Mouse (Mus musculus) myocyte (in vitro differentiated cells): ENCODE measurements at regions not wholly inside any gene's neighbourhood (a gene's known extent, or its start where the extent isn't known, plus 50 kb on each side); places are given as distances from the start of the nearest gene placed in this dataset.
A peak's percentile ranks its signal among the peaks of the same experiment; 100 is the strongest.

Source experiments
- H3K27me3 ChIP-seq: one replicate; pipeline ENCODE4 v1.6.1; 2011; ENCODE audit not compliant: control insufficient read depth, insufficient read depth, insufficient read length
- H3K36me3 ChIP-seq: one replicate; pipeline ENCODE4 v1.6.1; 2011; ENCODE audit not compliant: control insufficient read depth, insufficient read depth
- H3K4me2 ChIP-seq: one replicate; pipeline ENCODE4 v1.6.1; 2011; ENCODE audit warnings: low read depth, control low read depth
- H3K4me3 ChIP-seq: one replicate; pipeline ENCODE4 v1.5.1; 2011; ENCODE audit warnings: mild to moderate bottlenecking, control low read depth, moderate library complexity
- H3K79me2 ChIP-seq: one replicate; pipeline ENCODE4 v1.6.1; 2011; ENCODE audit not compliant: control insufficient read depth, insufficient read depth
- H3ac ChIP-seq: one replicate; pipeline ENCODE4 v1.6.1; 2011; ENCODE audit not compliant: control insufficient read depth, insufficient read length
- CEBPB ChIP-seq: IDR thresholded peaks from 2 replicates; pipeline ENCODE4 v1.6.1; 2011; ENCODE audit warnings: mild to moderate bottlenecking, moderate library complexity; ENCODE audit not compliant: poor library complexity, insufficient read depth, severe bottlenecking
- E2F4 ChIP-seq: IDR thresholded peaks from one replicate; pipeline ENCODE4 v1.6.1; 2011; ENCODE audit warnings: mild to moderate bottlenecking, control low read depth, moderate library complexity; ENCODE audit not compliant: insufficient read depth
- MAX ChIP-seq: IDR thresholded peaks from one replicate; pipeline ENCODE4 v1.6.1; 2011; ENCODE audit warnings: low read depth, mild to moderate bottlenecking, control low read depth
- MYOD1 ChIP-seq, 3 experiments: IDR thresholded peaks; one replicate each; pipeline ENCODE4 v1.6.1; 2011; ENCODE audit warnings: control low read depth in 2 of 3, low read depth in 2 of 3, mild to moderate bottlenecking in 2 of 3, moderate library complexity in 1 of 3; ENCODE audit not compliant: insufficient read length in 2 of 3, control insufficient read depth in 1 of 3
- MYOG ChIP-seq, 3 experiments: IDR thresholded peaks; one replicate each; pipeline ENCODE4 v1.6.1; 2011; ENCODE audit warnings: control low read depth in 2 of 3, low read depth in 2 of 3, mild to moderate bottlenecking in 2 of 3; ENCODE audit not compliant: insufficient read length in 2 of 3, control insufficient read depth in 1 of 3, insufficient read depth in 1 of 3
- POLR2A ChIP-seq: IDR thresholded peaks from one replicate; pipeline ENCODE4 v1.6.1; 2011; ENCODE audit warnings: low read depth, mild to moderate bottlenecking, control low read depth, moderate library complexity; ENCODE audit not compliant: insufficient read length
- POLR2AphosphoS2 ChIP-seq: IDR thresholded peaks from one replicate; pipeline ENCODE4 v1.6.1; 2011; ENCODE audit warnings: low read depth, control low read depth; ENCODE audit not compliant: insufficient read length
- REST ChIP-seq: IDR thresholded peaks from one replicate; pipeline ENCODE4 v1.6.1; 2011; ENCODE audit warnings: mild to moderate bottlenecking, control low read depth, moderate library complexity; ENCODE audit not compliant: insufficient read depth, insufficient read length
- SRF ChIP-seq: IDR thresholded peaks from one replicate; pipeline ENCODE4 v1.6.1; 2011; ENCODE audit warnings: low read depth; ENCODE audit not compliant: control insufficient read depth, insufficient read length
- TCF12 ChIP-seq: IDR thresholded peaks from one replicate; pipeline ENCODE4 v1.6.1; 2011; ENCODE audit warnings: mild to moderate bottlenecking, control low read depth; ENCODE audit not compliant: poor library complexity, insufficient read depth, severe bottlenecking
- TCF3 ChIP-seq: IDR thresholded peaks from one replicate; pipeline ENCODE4 v1.6.1; 2011; ENCODE audit warnings: low read depth, control low read depth; ENCODE audit not compliant: insufficient read length
- USF1 ChIP-seq: IDR thresholded peaks from one replicate; pipeline ENCODE4 v1.6.1; 2011; ENCODE audit warnings: low read depth, mild to moderate bottlenecking, control low read depth, moderate library complexity

GRCm38 (mm10) chr13:60097776-60098175 lies 79.4 kb downstream of the Gas1 start:
- H3K36me3 ChIP-seq: no peaks in the 10 kb centered on the region
- TF ChIP-seq TCF12 (no peak), MAX (no peak), POLR2AphosphoS2 (no peak), MYOD1 (IDR thresholded peaks at IDR 0.05; ENCODE audit: control insufficient read depth in 1 of 3, insufficient read length in 2 of 3, low read depth in 2 of 3) (no peak), REST (no peak), E2F4 (no peak), TCF3 (no peak), CEBPB (no peak), MYOG (IDR thresholded peaks at IDR 0.05; ENCODE audit: control insufficient read depth in 1 of 3, insufficient read depth in 1 of 3, insufficient read length in 2 of 3, low read depth in 2 of 3) (no peak), USF1 (no peak)
- H3K27me3 ChIP-seq: no peaks in the 10 kb centered on the region
- H3K79me2 ChIP-seq: no peaks in the 10 kb centered on the region
- H3K4me2 ChIP-seq: no peak overlapping the region
- H3K4me3 ChIP-seq: no peak overlapping the region
- no peak overlapping the region for H3ac ChIP-seq

GRCm38 (mm10) chr13:60086657-60087056 lies 90.5 kb downstream of the Gas1 start:
- TF ChIP-seq MAX: no peak
- TF ChIP-seq POLR2AphosphoS2: no peak
- TF ChIP-seq E2F4: no peak
- TF ChIP-seq TCF12: no peak
- no peak for TF ChIP-seq POLR2A
- no peak for TF ChIP-seq TCF3
- TF ChIP-seq CEBPB: no peak
- TF ChIP-seq USF1: no peak
- no peak for TF ChIP-seq MYOG (IDR thresholded peaks at IDR 0.05; ENCODE audit: control insufficient read depth in 1 of 3, insufficient read depth in 1 of 3, insufficient read length in 2 of 3, low read depth in 2 of 3)
- TF ChIP-seq MYOD1 (IDR thresholded peaks at IDR 0.05; ENCODE audit: control insufficient read depth in 1 of 3, insufficient read length in 2 of 3, low read depth in 2 of 3): no peak
- TF ChIP-seq REST: no peak
- no peak for TF ChIP-seq SRF
- H3ac ChIP-seq: no peak overlapping the region
- no peaks in the 10 kb centered on the region for H3K79me2 ChIP-seq
- no peaks in the 10 kb centered on the region for H3K36me3 ChIP-seq
- no peak overlapping the region for H3K4me3 ChIP-seq
- no peaks in the 10 kb centered on the region for H3K27me3 ChIP-seq
- no peak overlapping the region for H3K4me2 ChIP-seq

DNA sequence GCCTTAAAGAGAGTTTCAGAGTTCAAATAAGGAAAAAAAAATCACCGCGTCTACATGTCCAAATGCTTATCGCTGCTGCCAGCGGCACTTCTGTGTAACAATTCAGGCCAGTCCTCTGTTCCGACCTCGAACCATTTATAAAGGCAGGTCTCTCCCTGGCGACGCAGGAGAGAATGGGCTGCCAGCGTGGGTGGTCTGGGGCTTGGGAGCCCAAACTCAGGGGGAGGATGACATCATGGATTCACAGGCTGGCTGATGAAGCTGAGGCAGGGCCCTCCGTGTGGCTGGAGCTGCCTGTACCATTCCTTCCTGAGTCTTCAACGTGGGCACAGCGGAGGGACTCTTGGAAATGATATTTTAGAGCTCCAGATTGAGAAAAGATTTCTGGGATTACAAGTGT lies 92.2 kb downstream of the Gas1 start:
- no peaks in the 10 kb centered on the region for H3K27me3 ChIP-seq
- H3K4me3 ChIP-seq: no peak overlapping the region
- H3K79me2 ChIP-seq: no peaks in the 10 kb centered on the region
- H3K4me2 ChIP-seq: no peak overlapping the region
- H3ac ChIP-seq: no peak overlapping the region
- H3K36me3 ChIP-seq: no peaks in the 10 kb centered on the region
- TF ChIP-seq REST: no peak
- TF ChIP-seq CEBPB: no peak
- TF ChIP-seq POLR2AphosphoS2: no peak
- no peak for TF ChIP-seq MYOD1 (IDR thresholded peaks at IDR 0.05; ENCODE audit: control insufficient read depth in 1 of 3, insufficient read length in 2 of 3, low read depth in 2 of 3)
- no peak for TF ChIP-seq TCF12
- TF ChIP-seq POLR2A: no peak
- no peak for TF ChIP-seq TCF3
- no peak for TF ChIP-seq MYOG (IDR thresholded peaks at IDR 0.05; ENCODE audit: control insufficient read depth in 1 of 3, insufficient read depth in 1 of 3, insufficient read length in 2 of 3, low read depth in 2 of 3)
- TF ChIP-seq USF1: no peak
- TF ChIP-seq MAX: no peak
- no peak for TF ChIP-seq E2F4
- TF ChIP-seq SRF: no peak

DNA sequence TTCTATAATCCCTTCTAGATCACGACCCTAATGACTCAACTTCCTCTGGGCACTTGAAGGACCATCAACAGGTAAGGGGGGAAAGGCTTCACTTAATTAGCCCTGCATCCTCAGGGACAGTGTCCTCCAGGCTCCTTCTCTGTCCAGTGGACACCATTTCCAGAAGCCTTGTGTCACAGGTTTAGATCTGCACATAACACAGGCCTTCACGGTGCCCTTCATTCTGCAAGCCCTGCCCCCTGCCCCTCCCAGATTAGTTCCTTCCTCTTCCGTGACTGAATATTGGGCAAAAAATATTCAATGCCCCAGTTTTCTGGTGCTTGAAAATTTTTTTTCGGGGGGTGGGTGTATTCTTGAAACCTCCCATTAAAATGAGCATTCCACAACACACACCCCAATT lies 92.9 kb downstream of the Gas1 start:
- H3K27me3 ChIP-seq: no peaks in the 10 kb centered on the region
- no peaks in the 10 kb centered on the region for H3K79me2 ChIP-seq
- H3K4me3 ChIP-seq: no peak overlapping the region
- no peak overlapping the region for H3K4me2 ChIP-seq
- no peak for TF ChIP-seq POLR2AphosphoS2
- TF ChIP-seq MYOG (IDR thresholded peaks at IDR 0.05; ENCODE audit: control insufficient read depth in 1 of 3, insufficient read depth in 1 of 3, insufficient read length in 2 of 3, low read depth in 2 of 3): no peak
- TF ChIP-seq SRF: no peak
- TF ChIP-seq USF1: no peak
- H3K36me3 ChIP-seq: no peaks in the 10 kb centered on the region
- H3ac ChIP-seq: no peak overlapping the region

DNA sequence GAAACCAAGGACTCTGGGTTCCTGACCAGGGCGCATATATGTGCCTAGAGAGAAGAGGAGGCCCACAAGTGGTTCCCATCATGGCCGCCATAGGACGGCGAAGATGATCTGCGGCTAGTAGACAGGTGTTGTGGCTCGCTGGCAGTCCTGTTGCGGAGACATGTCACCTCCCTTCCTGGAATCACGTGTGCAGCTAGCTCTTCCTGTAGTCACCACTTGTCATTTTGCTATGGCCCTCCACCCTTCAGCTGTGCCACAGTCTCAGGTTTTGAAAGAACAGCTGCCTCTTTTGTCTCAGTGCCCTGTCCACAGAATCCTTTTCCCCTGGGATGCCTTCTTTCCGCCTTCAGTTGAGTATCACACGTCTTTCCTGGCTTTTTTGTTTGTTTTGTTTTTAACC lies 97.1 kb downstream of the Gas1 start:
- no peaks in the 10 kb centered on the region for H3K79me2 ChIP-seq
- no peak overlapping the region for H3ac ChIP-seq
- H3K27me3 ChIP-seq: no peaks in the 10 kb centered on the region
- peak overlapping the region; percentile 19 for H3K4me2 ChIP-seq
- H3K36me3 ChIP-seq: no peaks in the 10 kb centered on the region
- no peak overlapping the region for H3K4me3 ChIP-seq
- no peak for TF ChIP-seq MAX
- no peak for TF ChIP-seq REST
- TF ChIP-seq SRF: no peak
- TF ChIP-seq TCF12: peak; percentile 84
- peak; percentile 86 for TF ChIP-seq TCF3
- no peak for TF ChIP-seq CEBPB
- TF ChIP-seq MYOD1 (IDR thresholded peaks at IDR 0.05; ENCODE audit: control insufficient read depth in 1 of 3, insufficient read length in 2 of 3, low read depth in 2 of 3): peak; percentile 82 to 96 (median 92)
- TF ChIP-seq E2F4: no peak
- TF ChIP-seq USF1: peak; percentile 68
- TF ChIP-seq POLR2AphosphoS2: no peak
- no peak for TF ChIP-seq POLR2A
- peak; percentile 90 to 99 (median 90) for TF ChIP-seq MYOG (IDR thresholded peaks at IDR 0.05; ENCODE audit: control insufficient read depth in 1 of 3, insufficient read depth in 1 of 3, insufficient read length in 2 of 3, low read depth in 2 of 3)
